Mouse (Mus musculus): ENCODE results near the gene Eomes. TPM values are rescaled to one million over a fixed set of nuclear protein-coding genes. Genes with fewer than 3 reads are reported as not detected.

Eomes gene
- polyA plus RNA-seq, 1 experiment from 2014 or later: not detected

- Histone ChIP-seq H3K9me3 (no peaks in the 10 kb centered on the region), H3K27ac (no peak overlapping the region), H3K27me3 (ENCODE audit: insufficient read depth, poor library complexity, severe bottlenecking) (no peaks in the 10 kb centered on the region), H3K4me3 (no peak overlapping the region), H3K36me3 (peaks cover 35% of the 10 kb centered on the region), H3K4me1 (replicated peaks) (peaks cover 38% of the 10 kb centered on the region)
- no peak for DNase-seq (ENCODE audit: low spot score)
- WGBS: 78% methylated on average over 15 of the region's 15 CpGs
Measured at GRCm38 (mm10) chr9:118510941-118511690, 33.1 kb downstream of the Eomes start.

- 82% methylated on average over 3 of the region's 3 CpGs for WGBS
- Histone ChIP-seq H3K4me3 (no peak overlapping the region), H3K9me3 (no peaks in the 10 kb centered on the region), H3K27me3 (ENCODE audit: insufficient read depth, poor library complexity, severe bottlenecking) (no peaks in the 10 kb centered on the region), H3K4me1 (replicated peaks) (peaks cover 25% of the 10 kb centered on the region), H3K27ac (no peak overlapping the region), H3K36me3 (peaks cover 39% of the 10 kb centered on the region)
- DNase-seq (ENCODE audit: low spot score): no peak
Measured at GRCm38 (mm10) chr9:118512681-118513233, 34.7 kb downstream of the Eomes start.

GRCm38 (mm10) chr9:118515476-118515875 lies 37.5 kb downstream of the Eomes start:
- no peak overlapping the region for H3K4me3 ChIP-seq
- no peaks in the 10 kb centered on the region for H3K9me3 ChIP-seq
- no peak for DNase-seq (ENCODE audit: low spot score)
- peaks cover 26% of the 10 kb centered on the region for H3K4me1 ChIP-seq (replicated peaks)
- H3K27me3 ChIP-seq (ENCODE audit: insufficient read depth, poor library complexity, severe bottlenecking): no peaks in the 10 kb centered on the region
- peaks cover 39% of the 10 kb centered on the region for H3K36me3 ChIP-seq
- WGBS: 95% methylated on average over 6 of the region's 6 CpGs
- no peak overlapping the region for H3K27ac ChIP-seq

GRCm38 (mm10) chr9:118516162-118516561 lies 38.1 kb downstream of the Eomes start:
- Histone ChIP-seq H3K27me3 (ENCODE audit: insufficient read depth, poor library complexity, severe bottlenecking) (no peaks in the 10 kb centered on the region), H3K9me3 (no peaks in the 10 kb centered on the region), H3K4me1 (replicated peaks) (peaks cover 27% of the 10 kb centered on the region), H3K4me3 (no peak overlapping the region), H3K27ac (no peak overlapping the region), H3K36me3 (peaks cover 32% of the 10 kb centered on the region)
- 92% methylated on average over 3 of the region's 3 CpGs for WGBS
- DNase-seq (ENCODE audit: low spot score): no peak

GRCm38 (mm10) chr9:118517619-118518018 lies 39.6 kb downstream of the Eomes start:
- WGBS: 81% methylated on average over 8 of the region's 8 CpGs
- Histone ChIP-seq H3K36me3 (peaks cover 32% of the 10 kb centered on the region), H3K27ac (no peak overlapping the region), H3K4me1 (replicated peaks) (peaks cover 28% of the 10 kb centered on the region), H3K4me3 (no peak overlapping the region), H3K27me3 (ENCODE audit: insufficient read depth, poor library complexity, severe bottlenecking) (no peaks in the 10 kb centered on the region), H3K9me3 (no peaks in the 10 kb centered on the region)
- DNase-seq (ENCODE audit: low spot score): no peak

- WGBS: 72% methylated on average over 8 of the region's 8 CpGs
- Histone ChIP-seq H3K36me3 (peaks cover 43% of the 10 kb centered on the region), H3K4me3 (no peak overlapping the region), H3K27me3 (ENCODE audit: insufficient read depth, poor library complexity, severe bottlenecking) (no peaks in the 10 kb centered on the region), H3K4me1 (replicated peaks) (peaks cover 33% of the 10 kb centered on the region), H3K9me3 (no peaks in the 10 kb centered on the region), H3K27ac (no peak overlapping the region)
- DNase-seq (ENCODE audit: low spot score): no peak
Measured at GRCm38 (mm10) chr9:118519101-118519500, 41.1 kb downstream of the Eomes start.

GRCm38 (mm10) chr9:118520011-118520410 lies 42.0 kb downstream of the Eomes start:
- peaks cover 33% of the 10 kb centered on the region for H3K4me1 ChIP-seq (replicated peaks)
- no peak for DNase-seq (ENCODE audit: low spot score)
- H3K27me3 ChIP-seq (ENCODE audit: insufficient read depth, poor library complexity, severe bottlenecking): no peaks in the 10 kb centered on the region
- no peak overlapping the region for H3K4me3 ChIP-seq
- no peak overlapping the region for H3K27ac ChIP-seq
- H3K36me3 ChIP-seq: peaks cover 43% of the 10 kb centered on the region
- H3K9me3 ChIP-seq: no peaks in the 10 kb centered on the region
- WGBS: 65% methylated on average over 8 of the region's 8 CpGs

GRCm38 (mm10) chr9:118520858-118521257 lies 42.8 kb downstream of the Eomes start:
- Histone ChIP-seq H3K4me1 (replicated peaks) (peaks cover 33% of the 10 kb centered on the region), H3K4me3 (no peak overlapping the region), H3K36me3 (peaks cover 43% of the 10 kb centered on the region), H3K27me3 (ENCODE audit: insufficient read depth, poor library complexity, severe bottlenecking) (no peaks in the 10 kb centered on the region), H3K27ac (no peak overlapping the region), H3K9me3 (no peaks in the 10 kb centered on the region)
- 18% methylated on average over 3 of the region's 3 CpGs for WGBS
- no peak for DNase-seq (ENCODE audit: low spot score)

GRCm38 (mm10) chr9:118521659-118522058 lies 43.6 kb downstream of the Eomes start:
- H3K4me3 ChIP-seq: no peak overlapping the region
- DNase-seq (ENCODE audit: low spot score): no peak
- no peaks in the 10 kb centered on the region for H3K27me3 ChIP-seq (ENCODE audit: insufficient read depth, poor library complexity, severe bottlenecking)
- WGBS: 64% methylated on average over 8 of the region's 8 CpGs
- peaks cover 33% of the 10 kb centered on the region for H3K4me1 ChIP-seq (replicated peaks)
- H3K36me3 ChIP-seq: peaks cover 44% of the 10 kb centered on the region
- no peaks in the 10 kb centered on the region for H3K9me3 ChIP-seq
- H3K27ac ChIP-seq: no peak overlapping the region

- peaks cover 28% of the 10 kb centered on the region for H3K4me1 ChIP-seq (replicated peaks)
- no peaks in the 10 kb centered on the region for H3K27me3 ChIP-seq (ENCODE audit: insufficient read depth, poor library complexity, severe bottlenecking)
- H3K36me3 ChIP-seq: peaks cover 63% of the 10 kb centered on the region
- DNase-seq (ENCODE audit: low spot score): no peak
- WGBS: 67% methylated on average over 11 of the region's 11 CpGs
- no peak overlapping the region for H3K4me3 ChIP-seq
- H3K27ac ChIP-seq: no peak overlapping the region
- H3K9me3 ChIP-seq: no peaks in the 10 kb centered on the region
Measured at GRCm38 (mm10) chr9:118523738-118524137, 45.7 kb downstream of the Eomes start.

GRCm38 (mm10) chr9:118527056-118527455 lies 49.0 kb downstream of the Eomes start:
- H3K9me3 ChIP-seq: no peaks in the 10 kb centered on the region
- H3K36me3 ChIP-seq: peaks cover 95% of the 10 kb centered on the region
- WGBS: 86% methylated on average over 18 of the region's 18 CpGs

GRCm38 (mm10) chr9:118529783-118530182 lies 51.8 kb downstream of the Eomes start:
- no peaks in the 10 kb centered on the region for H3K27me3 ChIP-seq (ENCODE audit: insufficient read depth, poor library complexity, severe bottlenecking)

More at GRCm38 (mm10) chr9:118527056-118527455, 49.0 kb downstream of the Eomes start:
- no peak for DNase-seq (ENCODE audit: low spot score)
- H3K4me3 ChIP-seq: no peak overlapping the region
- peaks cover 5% of the 10 kb centered on the region; the same call in 1 of the 2 replicates for H3K4me1 ChIP-seq (replicated peaks)
- H3K27me3 ChIP-seq (ENCODE audit: insufficient read depth, poor library complexity, severe bottlenecking): no peaks in the 10 kb centered on the region
- no peak overlapping the region for H3K27ac ChIP-seq

GRCm38 (mm10) chr9:118530679-118531078 lies 52.7 kb downstream of the Eomes start:
- Histone ChIP-seq H3K27ac (no peak overlapping the region), H3K9me3 (no peaks in the 10 kb centered on the region), H3K27me3 (ENCODE audit: insufficient read depth, poor library complexity, severe bottlenecking) (no peaks in the 10 kb centered on the region), H3K4me3 (no peak overlapping the region), H3K36me3 (peaks cover 97% of the 10 kb centered on the region), H3K4me1 (replicated peaks) (no peaks in the 10 kb centered on the region)
- no peak for DNase-seq (ENCODE audit: low spot score)
- 93% methylated on average over 6 of the region's 6 CpGs for WGBS

More at GRCm38 (mm10) chr9:118529783-118530182, 51.8 kb downstream of the Eomes start:
- DNase-seq (ENCODE audit: low spot score): no peak
- H3K36me3 ChIP-seq: peaks cover 97% of the 10 kb centered on the region
- no peaks in the 10 kb centered on the region for H3K4me1 ChIP-seq (replicated peaks)
- H3K27ac ChIP-seq: no peak overlapping the region
- WGBS: 86% methylated on average over 3 of the region's 3 CpGs
- no peaks in the 10 kb centered on the region for H3K9me3 ChIP-seq
- no peak overlapping the region for H3K4me3 ChIP-seq

All from hindbrain, embryonic 10.5 days (tissue).